Mouse (Mus musculus) heart, adult 2 months (tissue): ENCODE measurements around the gene Zfp281. TPM values are rescaled to one million over a fixed set of nuclear protein-coding genes. Genes with fewer than 3 reads are reported as not detected.

Experiments
- DNase-seq, 2 experiments: peaks; one replicate each; pipeline ENCODE4 v3.0.0; 2021
- H3K27ac ChIP-seq: fragments of 200-600 bp; 2 replicates; pipeline ENCODE4 v1.8.1; 2022
- H3K27me3 ChIP-seq: fragments of 200-500 bp; 2 replicates; pipeline ENCODE4 v1.6.1; 2012; ENCODE audit warnings: mild to moderate bottlenecking, low read length, inconsistent platforms, mixed read lengths; ENCODE audit not compliant: control insufficient read depth, insufficient read depth
- H3K36me3 ChIP-seq: fragments of 200-500 bp; 2 replicates; pipeline ENCODE4 v1.6.1; 2012; ENCODE audit warnings: low read length, inconsistent platforms; ENCODE audit not compliant: control insufficient read depth, insufficient read depth
- H3K4me1 ChIP-seq: fragments of 200-500 bp; 2 replicates; pipeline ENCODE4 v1.6.1; 2011; ENCODE audit warnings: low read length; ENCODE audit not compliant: control insufficient read depth, insufficient read depth
- H3K4me3 ChIP-seq: fragments of 200-600 bp; 2 replicates; pipeline ENCODE4 v1.8.1; 2022
- H3K79me2 ChIP-seq: fragments of 200-500 bp; replicated peaks from 2 replicates; pipeline ENCODE4 v1.6.1; 2012; ENCODE audit warnings: mild to moderate bottlenecking, inconsistent platforms, low read length, moderate library complexity, mixed read lengths; ENCODE audit not compliant: control insufficient read depth, insufficient read depth
- H3K9ac ChIP-seq: fragments of 200-500 bp; 2 replicates; pipeline ENCODE4 v1.6.1; 2012; ENCODE audit warnings: low read depth, mild to moderate bottlenecking, control low read depth, inconsistent platforms, low read length, mixed read lengths
- CTCF ChIP-seq: fragments of 200-600 bp; IDR thresholded peaks from 2 replicates; pipeline ENCODE4 v1.8.1; 2022; ENCODE audit warnings: antibody characterized with exemption, mild to moderate bottlenecking, moderate library complexity
- EP300 ChIP-seq: fragments of 200-500 bp; IDR thresholded peaks from 2 replicates; pipeline ENCODE4 v1.6.1; 2011; ENCODE audit warnings: low read depth, low read length, control low read depth; ENCODE audit not compliant: insufficient read depth
- POLR2A ChIP-seq: fragments of 200-500 bp; IDR thresholded peaks from 2 replicates; pipeline ENCODE4 v1.6.1; 2011; ENCODE audit warnings: mild to moderate bottlenecking, low read depth, low read length, control low read depth; ENCODE audit not compliant: insufficient read depth
- WGBS: fragments of 180-500 bp; shearing (Covaris S2); methylation state at CpG from one replicate; pipeline ENCODE4 v1.1.7; 2018; 5-methylcytosine and 5-hydroxymethylcytosine counted together
- intact Hi-C: fragments of 180-260 bp; cut with DNase I; formaldehyde crosslinking; loops from one replicate; pipeline ENCODE4 v1.15.1; 2025
- polyA plus RNA-seq: library from polyadenylated mRNA; depleted of rRNA; stranded (reverse); fragments of >200 nt; gene quantifications from 2 replicates; pipeline ENCODE4 v1.2.3, GENCODE M21; 2012
- total RNA-seq, 2 experiments: library from RNA; stranded (reverse); gene quantifications; 2 replicates each; pipeline ENCODE4 v1.2.3; 2021

Gene Zfp281
- total and polyA plus RNA-seq, 3 experiments = 2.1 to 10.1 (median 9.9) TPM

DNA sequence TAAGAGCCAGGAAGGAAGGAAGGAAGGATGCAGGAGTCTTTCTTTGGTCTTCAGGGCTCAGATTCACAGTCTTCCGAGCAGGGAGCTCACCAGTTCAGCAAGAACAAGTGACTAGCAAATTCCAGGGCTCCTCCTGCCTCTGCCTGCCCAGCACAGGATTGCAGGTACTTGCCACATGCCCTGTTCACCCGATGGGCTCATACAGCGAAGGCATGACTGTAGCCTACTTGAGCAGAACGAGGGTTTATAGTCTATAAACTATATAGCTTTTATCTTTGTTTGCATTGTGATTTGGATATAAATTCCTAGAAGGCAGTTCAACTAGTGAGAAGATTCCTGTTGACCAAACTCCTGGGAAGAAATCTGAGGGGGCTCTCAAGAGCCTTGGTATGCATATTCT lies 18.4 kb upstream of the Zfp281 start:
- H3K36me3 ChIP-seq = no peaks in the 10 kb centered on the region
- WGBS = 71% methylated on average over 4 of the region's 4 CpGs
- no peak overlapping the region for H3K9ac ChIP-seq

GRCm38 (mm10) chr1:136608339-136609261 lies 16.1 kb upstream of the Zfp281 start:
- no peak for TF ChIP-seq EP300
- TF ChIP-seq POLR2A = no peak
- TF ChIP-seq CTCF = no peak
- no peak overlapping the region for H3K27ac ChIP-seq
- H3K4me1 ChIP-seq = no peaks in the 10 kb centered on the region; the same call in 1 of the 2 replicates
- H3K27me3 ChIP-seq = no peaks in the 10 kb centered on the region
- intact Hi-C loops = no loop called here
- 62% methylated on average over 11 of the region's 11 CpGs for WGBS
- H3K4me3 ChIP-seq = no peak overlapping the region
- DNase-seq = no peak
- no peaks in the 10 kb centered on the region for H3K36me3 ChIP-seq
- H3K79me2 ChIP-seq = no peaks in the 10 kb centered on the region
- no peak overlapping the region for H3K9ac ChIP-seq

More for the DNA sequence above, 18.4 kb upstream of the Zfp281 start:
- H3K4me1 ChIP-seq = no peaks in the 10 kb centered on the region; the same call in 1 of the 2 replicates
- H3K79me2 ChIP-seq = no peaks in the 10 kb centered on the region
- intact Hi-C loops = no loop called here
- DNase-seq = no peak
- no peak overlapping the region for H3K4me3 ChIP-seq
- no peak overlapping the region for H3K27ac ChIP-seq
- H3K27me3 ChIP-seq = no peaks in the 10 kb centered on the region
- TF ChIP-seq EP300 (no peak), POLR2A (no peak), CTCF (no peak)

DNA sequence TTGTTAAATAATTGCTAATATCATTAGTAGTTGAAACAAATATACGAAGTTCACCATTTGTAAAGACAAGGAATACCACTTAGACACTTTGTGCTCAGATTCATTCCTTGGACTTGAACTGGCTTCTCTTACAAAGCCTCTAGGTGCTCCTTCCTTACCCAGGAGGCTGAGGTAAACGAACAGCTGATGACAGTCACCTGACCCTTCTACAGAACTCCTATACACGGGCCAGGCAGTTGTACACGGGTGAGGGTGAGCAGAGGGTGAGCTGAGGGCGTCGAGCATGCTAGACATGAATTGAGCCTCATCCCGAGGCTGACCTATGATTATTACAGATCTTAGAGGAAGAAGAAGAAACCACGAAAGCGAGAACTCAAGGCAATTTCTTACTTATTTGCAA lies 12.9 kb upstream of the Zfp281 start:
- Histone ChIP-seq H3K4me3 (no peak overlapping the region), H3K4me1 (no peaks in the 10 kb centered on the region; the same call in 1 of the 2 replicates), H3K9ac (no peak overlapping the region), H3K27me3 (no peaks in the 10 kb centered on the region), H3K36me3 (no peaks in the 10 kb centered on the region), H3K79me2 (no peaks in the 10 kb centered on the region), H3K27ac (no peak overlapping the region)
- DNase-seq = no peak
- intact Hi-C loops = no loop called here
- no peak for TF ChIP-seq CTCF
- TF ChIP-seq POLR2A = no peak
- TF ChIP-seq EP300 = no peak
- WGBS = 78% methylated on average over 9 of the region's 9 CpGs

DNA sequence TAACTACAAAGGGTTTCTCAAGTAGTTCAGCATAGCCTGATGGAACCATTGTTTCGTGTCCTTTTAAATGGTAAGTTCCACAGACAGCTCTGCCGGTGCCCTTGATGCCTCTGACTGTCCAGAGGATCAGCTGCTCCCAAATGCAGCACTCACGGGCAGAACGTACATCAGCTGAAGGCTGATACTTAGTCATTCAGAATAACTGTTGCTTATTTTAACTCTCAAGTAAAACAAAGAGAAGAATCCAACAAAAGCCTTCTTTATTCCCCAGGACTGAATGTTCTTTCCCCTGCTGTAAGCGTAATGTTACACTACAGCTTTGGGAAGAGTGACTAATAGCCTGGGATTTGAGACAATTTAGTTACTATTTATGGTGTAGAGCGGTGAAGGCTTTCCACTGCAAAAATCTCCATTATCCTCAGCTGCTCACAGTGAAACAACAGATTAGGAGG lies 11.4 kb upstream of the Zfp281 start:
- no peaks in the 10 kb centered on the region for H3K27me3 ChIP-seq
- no peak overlapping the region for H3K4me3 ChIP-seq
- WGBS = 52% methylated on average over 6 of the region's 6 CpGs
- no peaks in the 10 kb centered on the region; the same call in 1 of the 2 replicates for H3K4me1 ChIP-seq
- TF ChIP-seq POLR2A (no peak), EP300 (no peak), CTCF (no peak)
- intact Hi-C loops = no loop called here
- H3K79me2 ChIP-seq = no peaks in the 10 kb centered on the region
- DNase-seq = no peak
- no peak overlapping the region for H3K27ac ChIP-seq
- no peak overlapping the region for H3K9ac ChIP-seq
- no peaks in the 10 kb centered on the region for H3K36me3 ChIP-seq

DNA sequence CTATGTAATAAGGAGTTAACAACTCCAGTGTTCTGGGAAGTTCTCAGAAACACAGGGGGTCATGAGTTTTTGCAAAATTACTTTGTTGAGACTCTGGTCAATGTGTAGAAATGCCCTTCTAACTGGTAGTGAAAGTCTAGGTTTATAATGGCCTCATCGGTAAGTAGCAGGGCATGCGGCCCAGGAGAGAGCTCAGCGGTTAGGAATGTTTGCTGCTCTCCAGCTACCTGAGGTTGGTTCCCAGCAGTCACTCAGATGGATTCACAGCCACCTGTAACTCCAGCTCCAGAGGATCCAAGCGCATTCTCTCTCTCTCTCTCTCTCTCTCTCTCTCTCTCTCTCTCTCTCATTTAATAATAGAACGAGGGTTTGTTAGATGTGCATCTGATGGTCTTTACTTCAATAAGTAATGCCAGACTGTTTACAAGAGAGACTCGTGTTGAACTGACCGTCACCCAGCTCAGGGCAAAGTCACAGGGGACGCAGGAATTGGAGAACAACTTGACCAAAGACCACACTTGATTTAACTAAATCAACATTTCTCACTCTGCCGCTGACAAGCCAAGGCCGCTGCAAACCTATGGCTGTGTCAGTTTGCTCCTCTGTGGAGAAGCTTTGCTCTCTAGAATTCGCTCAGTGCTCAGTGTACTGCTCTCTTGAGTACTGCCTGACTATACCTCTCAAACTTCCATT lies 9.8 kb upstream of the Zfp281 start:
- Histone ChIP-seq H3K9ac (no peak overlapping the region), H3K4me3 (no peak overlapping the region), H3K4me1 (no peaks in the 10 kb centered on the region), H3K27me3 (no peaks in the 10 kb centered on the region), H3K79me2 (no peaks in the 10 kb centered on the region), H3K27ac (no peak overlapping the region), H3K36me3 (no peaks in the 10 kb centered on the region)
- no peak for DNase-seq
- intact Hi-C loops = no loop called here
- 84% methylated on average over 11 of the region's 11 CpGs for WGBS
- TF ChIP-seq CTCF = no peak
- no peak for TF ChIP-seq EP300
- TF ChIP-seq POLR2A = no peak
